In the genomic region with DNA sequence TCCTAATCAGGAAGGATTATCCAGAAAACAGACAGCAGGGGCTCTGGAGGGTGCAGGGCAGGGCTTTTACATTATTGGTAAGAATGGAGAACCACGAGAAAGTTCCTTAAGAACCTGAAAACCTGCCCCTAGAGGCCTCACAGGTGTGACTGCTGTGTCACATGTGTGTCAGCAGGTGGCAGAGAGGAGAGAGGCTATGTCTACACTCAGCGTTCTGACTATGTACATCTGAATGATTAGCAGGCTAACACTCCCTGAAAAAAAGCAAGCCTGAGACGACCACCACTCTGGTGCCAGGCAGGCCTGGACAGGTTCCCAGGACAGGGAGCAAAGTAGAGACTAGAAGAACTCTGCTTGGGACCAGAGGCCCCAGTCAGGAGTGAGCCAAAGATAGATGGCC, we compare ENCODE assay signal across 10 mouse cellular contexts. TPM values are rescaled to one million over a fixed set of nuclear protein-coding genes. Genes with fewer than 3 reads are reported as not detected.
DNase-seq lines count a peak whose midpoint lies in the region; ATAC-seq and TF ChIP-seq lines count a peak whose summit lies in the region.
"Had no signal": no experiment of that assay in that cellular context is flagged by ENCODE, and none has a peak within 500 bp of the region (broad histone marks: within the 10 kb centered on the region; RNA-seq: fewer than 3 reads in every experiment).

No protein-coding gene starts in this region.

- H3K36me3 ChIP-seq in heart, adult 2 months (ENCODE audit: control insufficient read depth, insufficient read depth, low read length): no peaks in the 10 kb centered on the region
- no peaks in the 10 kb centered on the region for H3K36me3 ChIP-seq in midbrain, embryonic 16.5 days (ENCODE audit: control insufficient read depth, insufficient read depth, low read length)
- H3K36me3 ChIP-seq: embryonic facial prominence, embryonic 15.5 days had no signal

- H3K9me3 ChIP-seq in midbrain, embryonic 16.5 days (replicated peaks; ENCODE audit: control insufficient read depth, low read length, poor library complexity, severe bottlenecking): no peaks in the 10 kb centered on the region
- H3K9me3 ChIP-seq: embryonic facial prominence, embryonic 15.5 days had no signal

- no peak overlapping the region for H3K4me3 ChIP-seq in heart, adult 2 months
- no peak overlapping the region for H3K4me3 ChIP-seq in midbrain, embryonic 16.5 days (ENCODE audit: low read depth, low read length)
- H3K4me3 ChIP-seq: embryonic facial prominence, embryonic 15.5 days had no signal

- H3K79me2 ChIP-seq in heart, adult 2 months (replicated peaks; ENCODE audit: control insufficient read depth, insufficient read depth, low read length): no peaks in the 10 kb centered on the region

- ATAC-seq in megakaryocyte, adult 5-6 weeks (ENCODE audit: poor library complexity, severe bottlenecking): no peak
- ATAC-seq in granulocyte monocyte progenitor cell, adult 5-6 weeks (replicated peaks; ENCODE audit: poor library complexity, severe bottlenecking): no peak
- ATAC-seq in midbrain, embryonic 16.5 days: no peak

- no peaks in the 10 kb centered on the region for H3K27me3 ChIP-seq in heart, adult 2 months (ENCODE audit: control insufficient read depth, insufficient read depth, low read length)
- no peaks in the 10 kb centered on the region for H3K27me3 ChIP-seq in midbrain, embryonic 16.5 days (ENCODE audit: control insufficient read depth, insufficient read depth, low read depth, low read length)
- H3K27me3 ChIP-seq: embryonic facial prominence, embryonic 15.5 days had no signal

- no peak overlapping the region for H3K27ac ChIP-seq in heart, adult 2 months
- H3K27ac ChIP-seq in midbrain, embryonic 16.5 days (ENCODE audit: low read length): no peak overlapping the region
- H3K27ac ChIP-seq: embryonic facial prominence, embryonic 15.5 days had no signal

- no peaks in the 10 kb centered on the region; the same call in 1 of the 2 replicates for H3K4me1 ChIP-seq in heart, adult 2 months (ENCODE audit: control insufficient read depth, insufficient read depth, low read length)
- no peaks in the 10 kb centered on the region for H3K4me1 ChIP-seq in midbrain, embryonic 16.5 days (ENCODE audit: control insufficient read depth, insufficient read depth, low read length)
- H3K4me1 ChIP-seq: embryonic facial prominence, embryonic 15.5 days had no signal

- no peak overlapping the region for H3K4me2 ChIP-seq in midbrain, embryonic 16.5 days (ENCODE audit: low read length)
- H3K4me2 ChIP-seq: embryonic facial prominence, embryonic 15.5 days had no signal

- TF ChIP-seq CTCF in heart, adult 2 months (IDR thresholded peaks at IDR 0.05): peak; percentile 48

- no peak for TF ChIP-seq EP300 in heart, adult 2 months (IDR thresholded peaks at IDR 0.05; ENCODE audit: insufficient read depth, low read depth, low read length)

- intact Hi-C loops in heart, adult 2 months (cut with DNase I): loop anchor here (5.0 kb wide), 1 partner anchor 166 kb away; a partner anchor contains a TSS

- TF ChIP-seq POLR2A in heart, adult 2 months (IDR thresholded peaks at IDR 0.05; ENCODE audit: insufficient read depth, low read depth, low read length): no peak

- DNase-seq in heart, adult 2 months: no peak
- no peak for DNase-seq in heart, adult 8-10 months (ENCODE audit: low spot score)
- DNase-seq in CD4-positive, CD25-positive, alpha-beta regulatory T cell, adult 2 months (ENCODE audit: low read depth, low spot score): peak; percentile 56
- DNase-seq in induced T-regulatory cell, adult 2 months (ENCODE audit: low read depth): peak; percentile 57
- peak; percentile 35 for DNase-seq in naive thymus-derived CD4-positive, alpha-beta T cell, adult 2 months (ENCODE audit: low read depth)
- DNase-seq: layer of hippocampus, postnatal 36 days had no signal

- no peak overlapping the region for H3K9ac ChIP-seq in heart, adult 2 months (ENCODE audit: low read depth, low read length)
- no peak overlapping the region for H3K9ac ChIP-seq in midbrain, embryonic 16.5 days (ENCODE audit: low read depth, low read length)
- H3K9ac ChIP-seq: embryonic facial prominence, embryonic 15.5 days had no signal

- 24% methylated on average over 3 of the region's 3 CpGs for WGBS in heart, adult 2 months
- WGBS in midbrain, embryonic 16.5 days: 37% methylated on average over 3 of the region's 3 CpGs

RNA-seq across cellular contexts. Expression of a gene that starts 23.8 kb away (rescaled TPM):
- total RNA-seq in heart, adult 2 months (2021): not detected
- not detected in 2 replicates for polyA plus RNA-seq in heart, adult 2 months (2012; rRNA removed)
- total RNA-seq in heart, adult 8-10 months (2022): not detected
- not detected in 2 replicates for total RNA-seq in megakaryocyte, adult 5-6 weeks (2015)
- not detected in 2 replicates for total RNA-seq in megakaryocyte, adult 5-6 weeks (2017)
- not detected in 2 replicates for total RNA-seq in granulocyte monocyte progenitor cell, adult 5-6 weeks (2014; fragmentation: Nextera tagmentation)
- not detected in 2 replicates for total RNA-seq in granulocyte monocyte progenitor cell, adult 5-6 weeks (2017)
- polyA plus RNA-seq in midbrain, embryonic 16.5 days (2015; fragmentation: Nextera tagmentation; extraction: Ambion mirVana): not detected in 2 replicates
- total RNA-seq: layer of hippocampus, postnatal 36 days had no signal
- polyA plus RNA-seq: embryonic facial prominence, embryonic 15.5 days had no signal

RNA-seq across cellular contexts. Expression of a gene that starts 49.3 kb away (rescaled TPM):
- total RNA-seq in heart, adult 2 months (2021): 1 to 10 TPM; 3.5 to 3.7 TPM
- polyA plus RNA-seq in heart, adult 2 months (2012; rRNA removed): 2.4 and 4.9 TPM in 2 replicates
- 1 to 10 TPM; 2.3 to 4.8 (median 2.4) TPM for total RNA-seq in heart, adult 8-10 months (2022)
- total RNA-seq in megakaryocyte, adult 5-6 weeks (2015): 2.4 and 5.8 TPM in 2 replicates
- total RNA-seq in megakaryocyte, adult 5-6 weeks (2017): 7.2 and 11.0 TPM in 2 replicates
- total RNA-seq in granulocyte monocyte progenitor cell, adult 5-6 weeks (2014; fragmentation: Nextera tagmentation): 9.7 and 16.4 TPM in 2 replicates
- 11.6 and 15.3 TPM in 2 replicates for total RNA-seq in granulocyte monocyte progenitor cell, adult 5-6 weeks (2017)
- polyA plus RNA-seq in midbrain, embryonic 16.5 days (2015; fragmentation: Nextera tagmentation; extraction: Ambion mirVana): 49.9 and 50.3 TPM in 2 replicates

Comparison
In these comparisons a context has a peak if more than half of its experiments do, and no peak if none do; other contexts are left out.
1. DNase-seq: peak in CD4-positive, CD25-positive, alpha-beta regulatory T cell, adult 2 months (single experiment), induced T-regulatory cell, adult 2 months (single experiment) and naive thymus-derived CD4-positive, alpha-beta T cell, adult 2 months (single experiment); none in heart, adult 2 months (0 of 2) and heart, adult 8-10 months (single experiment).